Mouse (Mus musculus): ENCODE data around the gene Olfr213. TPM values are rescaled to one million over a fixed set of nuclear protein-coding genes. Genes with fewer than 3 reads are reported as not detected.
"Not testable (repeated sequence)": the region's sequence is repeated elsewhere in the genome, so short reads cannot be mapped to it uniquely, and the experiment has no call there.

The Olfr213 gene
- 0.06 TPM in 1 of 2 replicates, not detected in the other for polyA plus RNA-seq (2012; rRNA removed)

GRCm38 (mm10) chr6:116538156-116538555 is at the start of gene Olfr213:
Gene Olfr213, plus strand, starts transcription at chr6:116538456.
- DNase-seq (ENCODE audit: extremely low spot score in 1 of 2, low spot score in 1 of 2): no peak

GRCm38 (mm10) chr6:116488791-116489190 is 49.5 kb upstream of the Olfr213 start, which contains the start of gene Olfr211:
Gene Olfr211, plus strand, starts transcription at chr6:116489091.
- no peak for DNase-seq (ENCODE audit: extremely low spot score in 1 of 2, low spot score in 1 of 2)

GRCm38 (mm10) chr6:116493742-116494141 is 44.5 kb upstream of the Olfr213 start:
- no peak for DNase-seq (ENCODE audit: extremely low spot score in 1 of 2, low spot score in 1 of 2)

GRCm38 (mm10) chr6:116495960-116496359 is 42.3 kb upstream of the Olfr213 start:
- DNase-seq (ENCODE audit: extremely low spot score in 1 of 2, low spot score in 1 of 2): no peak

GRCm38 (mm10) chr6:116506302-116507003 is 31.8 kb upstream of the Olfr213 start, which contains the start of gene Olfr212:
Gene Olfr212, plus strand, starts transcription at chr6:116506516.
- not testable (repeated sequence) for DNase-seq (ENCODE audit: extremely low spot score in 1 of 2, low spot score in 1 of 2)

GRCm38 (mm10) chr6:116514832-116515231 is 23.4 kb upstream of the Olfr213 start:
- DNase-seq (ENCODE audit: extremely low spot score in 1 of 2, low spot score in 1 of 2): no peak

- no peak for DNase-seq (ENCODE audit: extremely low spot score in 1 of 2, low spot score in 1 of 2)
Measured at GRCm38 (mm10) chr6:116542500-116542899, 4.2 kb downstream of the Olfr213 start.

GRCm38 (mm10) chr6:116550841-116551240 is 12.6 kb downstream of the Olfr213 start, which contains the start of gene Gm5580:
Gene Gm5580, plus strand, starts transcription at chr6:116551141.
- not testable (repeated sequence) for DNase-seq (ENCODE audit: extremely low spot score in 1 of 2, low spot score in 1 of 2)

GRCm38 (mm10) chr6:116553935-116554334 is 15.7 kb downstream of the Olfr213 start, which contains the start of gene Olfr214:
Gene Olfr214, plus strand, starts transcription at chr6:116554235.
- no peak for DNase-seq (ENCODE audit: extremely low spot score in 1 of 2, low spot score in 1 of 2)

- no peak for DNase-seq (ENCODE audit: extremely low spot score in 1 of 2, low spot score in 1 of 2)
Measured at GRCm38 (mm10) chr6:116554952-116555351, 16.7 kb downstream of the Olfr213 start.

GRCm38 (mm10) chr6:116569834-116570233 is 31.6 kb downstream of the Olfr213 start:
- peak in 1 of 2 experiments; percentile 59 for DNase-seq (ENCODE audit: extremely low spot score in 1 of 2, low spot score in 1 of 2)

GRCm38 (mm10) chr6:116584095-116584494 is 45.8 kb downstream of the Olfr213 start, which contains the start of gene Olfr215:
Gene Olfr215, minus strand, starts transcription at chr6:116584195.
- no peak for DNase-seq (ENCODE audit: extremely low spot score in 1 of 2, low spot score in 1 of 2)

Other genes starting within 250 kb of the Olfr213 start
- 50.9 and 54.7 TPM in 2 replicates for gene March8, start 200.4 kb upstream of the Olfr213 start, polyA plus RNA-seq (2012; rRNA removed)
- 0.74 and 1.4 TPM in 2 replicates for gene Alox5, start 77.3 kb upstream of the Olfr213 start, polyA plus RNA-seq (2012; rRNA removed)
- gene Olfr211, start 49.4 kb upstream of the Olfr213 start, polyA plus RNA-seq (2012; rRNA removed): 0.02 TPM in 1 of 2 replicates, not detected in the other
- 0.06 and 0.19 TPM in 2 replicates for gene Olfr212, start 31.9 kb upstream of the Olfr213 start, polyA plus RNA-seq (2012; rRNA removed)
- gene Gm5580, start 12.7 kb downstream of the Olfr213 start, polyA plus RNA-seq (2012; rRNA removed): 0.08 TPM in 1 of 2 replicates, not detected in the other
- not detected in 2 replicates for gene Olfr214, start 15.8 kb downstream of the Olfr213 start, polyA plus RNA-seq (2012; rRNA removed)
- gene Olfr215, start 45.7 kb downstream of the Olfr213 start, polyA plus RNA-seq (2012; rRNA removed): not detected in 2 replicates
- gene Zfp422, start 90.5 kb downstream of the Olfr213 start, polyA plus RNA-seq (2012; rRNA removed): 30.5 and 34.9 TPM in 2 replicates
- 0.88 and 1.8 TPM in 2 replicates for gene Depp1, start 112.2 kb downstream of the Olfr213 start, polyA plus RNA-seq (2012; rRNA removed)
- 8.8 TPM in 2 replicates for gene Rassf4, start 135.5 kb downstream of the Olfr213 start, polyA plus RNA-seq (2012; rRNA removed)
- 0.11 and 0.14 TPM in 2 replicates for gene Tmem72, start 178.5 kb downstream of the Olfr213 start, polyA plus RNA-seq (2012; rRNA removed)

Measured in frontal cortex, adult 2 months (tissue).